Mouse (Mus musculus) lung, embryonic 15.5 days (tissue): Measurements from ENCODE around the gene Ccdc83. TPM values are rescaled to one million over a fixed set of nuclear protein-coding genes. Genes with fewer than 3 reads are reported as not detected.

Experiments used
- ATAC-seq: fragments of 200-750 bp; cut with Nextera tagmentation; 2 replicates; pipeline ENCODE4 v1.8.0; 2017; ENCODE audit warnings: moderate number of reproducible peaks, borderline replicate concordance; ENCODE audit not compliant: low FRiP score, low TSS enrichment; ENCODE audit errors: extremely low read depth
- H3K27ac ChIP-seq: fragments of 300-500 bp; sonication (generic); 2 replicates; pipeline ENCODE4 v1.5.1; 2015; ENCODE audit warnings: moderate library complexity, mild to moderate bottlenecking, inconsistent platforms
- H3K27me3 ChIP-seq: fragments of 300-500 bp; sonication (generic); 2 replicates; pipeline ENCODE4 v1.6.1; 2015; ENCODE audit warnings: inconsistent platforms
- H3K36me3 ChIP-seq: fragments of 300-500 bp; sonication (generic); 2 replicates; pipeline ENCODE4 v1.6.1; 2015; ENCODE audit warnings: inconsistent platforms
- H3K4me1 ChIP-seq: fragments of 300-500 bp; sonication (generic); 2 replicates; pipeline ENCODE4 v1.6.1; 2015; ENCODE audit warnings: inconsistent platforms
- H3K4me2 ChIP-seq: fragments of 300-500 bp; sonication (generic); 2 replicates; pipeline ENCODE4 v1.6.1; 2015; ENCODE audit warnings: inconsistent platforms, mild to moderate bottlenecking, moderate library complexity
- H3K4me3 ChIP-seq: fragments of 300-500 bp; sonication (generic); 2 replicates; pipeline ENCODE4 v1.5.1; 2015; ENCODE audit warnings: mild to moderate bottlenecking, inconsistent platforms
- H3K9ac ChIP-seq: fragments of 300-500 bp; sonication (generic); 2 replicates; pipeline ENCODE4 v1.6.1; 2015; ENCODE audit warnings: inconsistent platforms
- H3K9me3 ChIP-seq: fragments of 300-500 bp; sonication (generic); 2 replicates; pipeline ENCODE4 v1.6.1; 2016; ENCODE audit warnings: inconsistent platforms
- WGBS: fragments of 180-500 bp; shearing (Covaris S2); methylation state at CpG from one replicate; pipeline ENCODE4 v1.1.7; 2015; 5-methylcytosine and 5-hydroxymethylcytosine counted together
- polyA plus RNA-seq: library from polyadenylated mRNA; unstranded; fragments of >200 nt; fragmentation: Nextera tagmentation; extraction: Ambion mirVana; gene quantifications from 2 replicates; pipeline ENCODE4 v1.2.1, GENCODE M21; 2015

Ccdc83 gene
- polyA plus RNA-seq, 1 experiment from 2014 or later = not detected

DNA sequence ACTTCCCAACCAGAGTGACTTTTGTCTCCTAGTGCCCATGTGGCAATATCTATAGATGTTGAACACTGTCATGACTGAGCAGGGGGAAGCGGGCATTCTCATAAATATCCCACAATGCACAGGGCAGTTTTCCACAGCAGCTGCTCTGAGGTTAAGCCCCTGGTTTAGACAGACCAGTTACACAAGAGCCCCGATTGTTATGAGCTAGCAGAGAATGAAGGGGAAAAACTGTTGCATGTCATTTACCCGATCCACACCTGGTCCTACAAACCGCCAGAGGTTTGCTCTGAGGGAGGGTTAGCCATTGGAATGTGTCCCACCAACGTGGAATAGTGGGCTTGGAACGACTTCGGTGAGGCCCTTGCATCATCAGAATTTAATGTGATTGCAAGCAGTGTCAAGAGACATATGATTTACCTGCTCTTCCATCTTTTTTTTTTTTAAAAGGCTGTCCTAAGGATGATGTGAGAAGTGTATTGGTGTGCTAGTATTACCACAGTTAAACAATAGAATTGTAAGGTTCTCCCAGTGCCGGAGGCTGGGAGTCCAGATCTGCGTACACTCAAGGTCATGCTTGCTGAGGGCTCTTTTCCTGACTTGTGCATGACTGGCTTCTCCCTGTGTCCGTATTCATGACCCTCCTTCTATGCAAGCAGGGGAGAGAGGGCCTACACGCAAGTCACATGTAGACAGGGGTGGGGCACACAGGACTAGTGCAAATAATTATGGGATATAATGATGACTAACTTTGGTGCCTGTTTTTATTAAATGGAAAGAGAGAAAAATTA lies 16.4 kb upstream of the Ccdc83 start:
- Histone ChIP-seq H3K4me3 (no peak overlapping the region), H3K9me3 (no peaks in the 10 kb centered on the region), H3K4me1 (peaks cover 8% of the 10 kb centered on the region), H3K9ac (no peak overlapping the region), H3K4me2 (no peak overlapping the region), H3K27ac (no peak overlapping the region), H3K36me3 (no peaks in the 10 kb centered on the region), H3K27me3 (no peaks in the 10 kb centered on the region)
- no peak for ATAC-seq
- 66% methylated on average over 11 of the region's 11 CpGs for WGBS

DNA sequence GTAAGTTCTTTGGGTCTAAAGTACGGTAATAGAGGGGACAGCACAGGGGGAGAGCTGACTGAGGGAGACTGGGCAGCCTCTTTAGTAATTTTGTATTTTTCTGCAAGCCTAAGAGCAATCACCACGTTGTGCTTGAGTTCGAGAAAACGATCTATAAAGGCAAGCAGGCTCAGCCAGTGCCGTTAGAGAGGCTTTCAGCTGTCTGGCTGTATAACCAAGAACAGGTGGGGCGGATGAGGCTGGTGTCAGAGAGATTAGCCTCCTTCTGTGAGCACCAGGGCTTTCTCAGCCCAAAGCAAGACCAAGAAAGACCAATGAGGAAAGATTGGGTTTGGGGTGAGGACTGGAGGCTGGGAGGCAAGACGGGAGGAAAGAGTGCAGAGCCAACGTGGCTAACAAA lies 15.3 kb upstream of the Ccdc83 start:
- no peak overlapping the region for H3K4me2 ChIP-seq
- no peaks in the 10 kb centered on the region for H3K36me3 ChIP-seq
- H3K9me3 ChIP-seq = no peaks in the 10 kb centered on the region
- H3K27me3 ChIP-seq = no peaks in the 10 kb centered on the region
- H3K27ac ChIP-seq = no peak overlapping the region
- H3K9ac ChIP-seq = no peak overlapping the region
- H3K4me3 ChIP-seq = no peak overlapping the region
- 60% methylated on average over 8 of the region's 8 CpGs for whole genome bisulfite sequencing
- ATAC-seq = no peak
- peaks cover 9% of the 10 kb centered on the region for H3K4me1 ChIP-seq

DNA sequence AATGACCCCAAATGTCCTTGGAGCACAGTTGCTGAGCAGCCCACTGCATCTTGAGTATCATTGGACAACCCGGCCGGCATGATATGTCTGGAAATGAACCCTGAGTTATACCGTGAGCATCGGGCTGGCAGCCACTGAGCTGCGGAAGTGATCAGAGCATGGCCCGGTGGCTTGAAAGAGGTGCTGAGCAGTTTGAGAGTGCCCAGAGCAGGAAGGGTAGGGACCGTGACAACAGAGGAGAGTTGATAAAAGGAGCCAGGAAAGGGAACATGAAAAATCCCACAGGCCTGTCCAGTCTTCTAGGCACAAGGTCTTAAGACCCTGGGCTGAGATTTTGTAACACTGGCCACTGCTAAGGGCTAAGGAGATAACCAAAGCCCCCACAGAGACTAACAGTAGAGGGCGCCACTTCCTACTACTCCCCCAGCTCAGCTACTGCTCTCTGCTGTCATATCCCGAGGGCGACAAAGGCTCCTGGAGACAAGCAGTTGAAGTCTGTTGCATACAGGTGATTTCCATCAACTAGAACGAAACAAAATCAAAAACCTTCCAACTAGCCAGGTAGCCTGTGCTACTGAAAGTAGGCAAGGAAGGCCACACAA lies 14.8 kb upstream of the Ccdc83 start:
- no peak overlapping the region for H3K4me2 ChIP-seq
- H3K4me1 ChIP-seq = peaks cover 9% of the 10 kb centered on the region
- no peaks in the 10 kb centered on the region for H3K27me3 ChIP-seq
- no peak overlapping the region for H3K4me3 ChIP-seq
- H3K36me3 ChIP-seq = no peaks in the 10 kb centered on the region
- H3K9ac ChIP-seq = no peak overlapping the region
- no peak overlapping the region for H3K27ac ChIP-seq
- no peak for ATAC-seq
- no peaks in the 10 kb centered on the region for H3K9me3 ChIP-seq
- 67% methylated on average over 11 of the region's 11 CpGs for WGBS

DNA sequence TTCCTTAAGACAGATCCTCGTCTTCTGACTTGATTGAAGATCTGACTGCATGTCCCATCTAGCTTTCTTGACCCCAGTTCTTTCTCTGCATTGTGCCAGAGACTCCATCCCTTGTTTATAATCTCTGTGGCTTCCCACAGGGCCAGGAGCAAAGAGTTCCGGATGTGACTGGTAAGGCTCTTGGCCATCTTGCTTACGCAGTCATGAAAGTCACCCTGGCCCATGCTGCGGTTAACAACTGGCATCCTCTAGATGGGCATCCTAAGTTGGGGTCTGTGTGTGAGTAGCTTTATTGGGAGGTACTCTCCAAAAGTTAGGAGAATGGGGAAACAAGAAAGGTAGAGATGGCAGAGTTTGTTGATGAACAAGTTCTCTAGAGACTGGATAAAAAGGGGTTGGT lies 13.6 kb upstream of the Ccdc83 start:
- H3K9ac ChIP-seq = no peak overlapping the region
- no peak for ATAC-seq
- WGBS = 83% methylated on average over 4 of the region's 4 CpGs
- no peaks in the 10 kb centered on the region for H3K27me3 ChIP-seq
- no peak overlapping the region for H3K27ac ChIP-seq
- peaks cover 4% of the 10 kb centered on the region; the same call in 1 of the 2 replicates for H3K4me1 ChIP-seq
- no peaks in the 10 kb centered on the region for H3K9me3 ChIP-seq
- no peak overlapping the region for H3K4me3 ChIP-seq
- no peak overlapping the region for H3K4me2 ChIP-seq
- H3K36me3 ChIP-seq = no peaks in the 10 kb centered on the region

DNA sequence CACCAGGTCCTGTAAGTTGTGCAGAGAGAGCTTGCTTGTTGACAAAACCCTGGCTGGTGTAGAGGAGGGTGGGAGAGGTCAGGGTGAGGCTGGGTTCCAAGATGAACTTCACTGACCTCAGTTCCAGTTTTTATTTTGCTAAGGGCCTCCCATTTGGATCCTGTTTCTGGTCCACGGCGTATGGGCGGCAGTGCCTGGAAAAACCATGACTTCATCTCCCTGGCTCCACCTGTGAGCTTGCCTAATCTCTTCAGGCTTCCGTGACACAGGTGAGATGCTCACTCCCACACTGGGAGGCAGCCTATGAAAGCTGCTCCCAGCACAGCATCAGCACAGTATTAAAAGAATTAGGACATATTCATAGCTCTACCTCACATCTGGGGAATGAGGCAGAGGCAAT lies 12.2 kb upstream of the Ccdc83 start:
- no peak overlapping the region for H3K27ac ChIP-seq

DNA sequence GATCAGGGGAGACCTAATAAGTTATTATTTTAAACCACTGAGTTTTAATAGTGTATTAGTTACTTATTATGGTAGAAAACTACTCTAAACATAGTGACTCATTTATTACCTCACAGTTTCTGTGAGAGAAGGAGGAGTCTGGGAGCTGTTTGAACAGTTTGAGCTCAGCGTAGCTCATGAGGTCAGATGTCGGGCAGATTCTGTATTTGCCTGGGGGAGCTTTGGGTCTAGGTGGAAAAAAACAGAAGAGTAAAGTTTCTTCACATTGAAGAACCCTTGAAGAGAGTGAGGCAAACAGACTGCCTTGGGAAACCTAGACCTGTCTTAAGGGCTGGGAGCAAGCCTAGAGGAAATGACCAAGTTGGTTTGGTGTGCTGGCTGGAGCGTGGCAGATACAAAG lies 11.7 kb upstream of the Ccdc83 start:
- Histone ChIP-seq H3K36me3 (no peaks in the 10 kb centered on the region), H3K27ac (no peak overlapping the region), H3K4me2 (no peak overlapping the region), H3K4me3 (no peak overlapping the region), H3K27me3 (no peaks in the 10 kb centered on the region), H3K9me3 (no peaks in the 10 kb centered on the region), H3K9ac (no peak overlapping the region), H3K4me1 (peaks cover 4% of the 10 kb centered on the region; the same call in 1 of the 2 replicates)
- 39% methylated on average over 3 of the region's 3 CpGs for WGBS
- peak; percentile 40; the same call in 1 of the 2 replicates for ATAC-seq

More for the DNA sequence above, 12.2 kb upstream of the Ccdc83 start:
- H3K4me1 ChIP-seq = peaks cover 4% of the 10 kb centered on the region; the same call in 1 of the 2 replicates
- no peak overlapping the region for H3K4me3 ChIP-seq
- H3K9ac ChIP-seq = no peak overlapping the region
- no peaks in the 10 kb centered on the region for H3K36me3 ChIP-seq
- no peaks in the 10 kb centered on the region for H3K9me3 ChIP-seq
- WGBS = 56% methylated on average over 4 of the region's 4 CpGs
- H3K4me2 ChIP-seq = no peak overlapping the region
- no peaks in the 10 kb centered on the region for H3K27me3 ChIP-seq
- no peak for ATAC-seq

DNA sequence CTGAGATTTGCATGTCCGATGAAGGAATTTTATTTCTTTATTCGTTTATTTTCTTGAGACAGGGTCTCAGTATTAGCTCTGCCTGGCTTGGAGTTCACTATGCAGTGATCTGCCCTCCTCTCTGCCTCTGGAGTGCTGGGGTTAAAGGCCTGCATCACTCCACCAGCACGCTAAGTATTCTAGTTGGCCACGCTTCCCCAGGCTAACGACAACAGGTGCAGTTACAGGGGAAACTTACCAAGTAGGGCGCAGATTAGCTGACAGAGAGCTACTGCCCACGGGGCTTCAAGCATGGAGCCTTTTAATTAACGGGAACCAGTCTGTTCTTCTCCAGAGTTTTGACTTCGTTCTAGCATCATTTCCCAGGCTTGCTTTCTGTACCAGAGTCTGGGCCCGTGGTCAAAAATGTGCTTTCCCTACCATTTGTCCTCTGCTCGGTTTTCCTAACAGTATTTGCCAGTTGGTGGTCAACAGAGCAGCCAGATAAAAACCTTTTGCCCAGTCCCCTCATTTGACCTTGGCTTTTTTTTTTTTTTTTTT lies 9.1 kb upstream of the Ccdc83 start:
- no peak for ATAC-seq
- Histone ChIP-seq H3K9ac (no peak overlapping the region), H3K4me3 (no peak overlapping the region), H3K9me3 (no peaks in the 10 kb centered on the region), H3K27ac (no peak overlapping the region), H3K4me1 (peaks cover 4% of the 10 kb centered on the region; the same call in 1 of the 2 replicates), H3K27me3 (no peaks in the 10 kb centered on the region), H3K4me2 (no peak overlapping the region), H3K36me3 (no peaks in the 10 kb centered on the region)
- 55% methylated on average over 11 of the region's 11 CpGs for WGBS

DNA sequence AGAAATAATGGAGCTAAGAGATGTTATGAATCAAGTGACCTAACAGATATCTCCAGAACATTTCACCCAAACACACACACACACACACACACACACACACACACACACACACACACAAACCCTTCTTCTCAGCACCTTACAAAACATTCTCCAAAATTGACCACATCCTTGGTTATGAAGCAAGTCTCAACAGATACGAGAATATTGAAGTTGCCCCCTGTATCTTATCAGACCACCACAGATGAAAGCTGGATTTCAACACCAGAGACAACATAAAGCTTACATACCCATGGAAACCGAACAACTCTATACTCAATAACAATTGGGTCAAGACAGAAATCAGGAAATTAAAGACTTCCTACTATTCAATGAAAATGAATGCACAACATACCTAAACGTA lies 4.6 kb upstream of the Ccdc83 start:
- Histone ChIP-seq H3K4me2 (no peak overlapping the region), H3K27ac (no peak overlapping the region), H3K27me3 (no peaks in the 10 kb centered on the region), H3K36me3 (no peaks in the 10 kb centered on the region), H3K4me3 (no peak overlapping the region), H3K9ac (no peak overlapping the region), H3K9me3 (no peaks in the 10 kb centered on the region), H3K4me1 (peaks cover 3% of the 10 kb centered on the region)
- no peak for ATAC-seq
- 67% methylated on average over 3 of the region's 3 CpGs for WGBS

DNA sequence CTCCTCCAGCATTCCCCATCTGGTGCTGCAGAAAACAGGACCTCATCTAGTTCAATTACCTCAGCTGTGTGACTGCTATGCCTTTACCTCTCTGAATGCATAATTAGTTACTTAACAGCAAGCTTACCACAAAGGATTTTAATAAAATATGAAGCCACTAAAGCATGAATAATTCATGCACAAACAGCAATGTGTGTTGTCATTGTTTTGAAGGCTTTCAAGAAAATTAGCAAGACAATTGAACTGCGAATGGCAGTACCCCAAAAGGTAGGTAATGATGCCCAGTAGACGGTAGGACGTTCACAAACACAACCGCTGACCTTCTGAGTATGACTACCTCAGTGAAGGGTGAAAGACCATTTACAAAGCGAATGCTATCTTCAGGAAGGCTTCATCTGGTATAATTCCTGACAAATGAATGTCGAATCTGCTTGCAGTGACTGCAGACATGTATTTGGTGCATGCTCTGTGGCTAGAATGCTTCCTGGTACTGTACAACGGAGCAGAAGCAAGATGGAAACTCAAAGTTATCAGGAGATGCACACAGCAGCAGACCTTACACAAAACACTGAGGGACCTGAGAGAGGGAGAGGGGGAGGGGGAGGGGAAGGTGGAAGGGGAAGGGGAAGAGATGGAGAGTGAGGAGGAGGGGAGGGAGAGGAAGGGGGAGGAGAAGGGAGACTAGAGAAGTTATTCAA lies 3.5 kb downstream of the Ccdc83 start:
- Histone ChIP-seq H3K9ac (no peak overlapping the region), H3K4me2 (no peak overlapping the region), H3K9me3 (no peaks in the 10 kb centered on the region), H3K4me3 (no peak overlapping the region), H3K27me3 (no peaks in the 10 kb centered on the region), H3K36me3 (no peaks in the 10 kb centered on the region), H3K27ac (no peak overlapping the region), H3K4me1 (peaks cover 4% of the 10 kb centered on the region)
- ATAC-seq = no peak
- WGBS = 38% methylated on average over 7 of the region's 7 CpGs

DNA sequence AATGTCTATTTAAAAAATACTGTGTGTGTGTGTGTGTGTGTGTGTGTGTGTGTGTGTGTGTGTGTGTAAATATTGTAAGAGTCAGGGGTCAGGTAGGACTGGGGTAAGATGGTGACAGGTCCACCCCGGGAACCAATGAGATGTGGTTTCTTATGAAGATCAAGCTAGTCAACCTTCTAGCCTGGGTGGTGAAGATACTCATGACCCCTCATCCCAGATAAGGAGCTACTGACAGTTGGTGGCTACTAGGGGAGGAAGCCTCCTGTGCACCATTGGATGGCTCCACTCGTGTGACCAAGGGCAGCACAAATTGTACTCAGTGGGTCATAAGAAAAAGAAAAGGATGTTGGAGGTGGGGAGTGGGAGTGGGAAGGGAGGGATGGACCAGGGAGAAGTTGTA lies 5.7 kb downstream of the Ccdc83 start:
- Histone ChIP-seq H3K4me3 (no peak overlapping the region), H3K4me2 (no peak overlapping the region), H3K9me3 (no peaks in the 10 kb centered on the region), H3K27me3 (no peaks in the 10 kb centered on the region), H3K4me1 (no peaks in the 10 kb centered on the region), H3K27ac (no peak overlapping the region), H3K9ac (no peak overlapping the region), H3K36me3 (no peaks in the 10 kb centered on the region)
- 69% methylated on average over 2 of the region's 2 CpGs for WGBS
- ATAC-seq = no peak

DNA sequence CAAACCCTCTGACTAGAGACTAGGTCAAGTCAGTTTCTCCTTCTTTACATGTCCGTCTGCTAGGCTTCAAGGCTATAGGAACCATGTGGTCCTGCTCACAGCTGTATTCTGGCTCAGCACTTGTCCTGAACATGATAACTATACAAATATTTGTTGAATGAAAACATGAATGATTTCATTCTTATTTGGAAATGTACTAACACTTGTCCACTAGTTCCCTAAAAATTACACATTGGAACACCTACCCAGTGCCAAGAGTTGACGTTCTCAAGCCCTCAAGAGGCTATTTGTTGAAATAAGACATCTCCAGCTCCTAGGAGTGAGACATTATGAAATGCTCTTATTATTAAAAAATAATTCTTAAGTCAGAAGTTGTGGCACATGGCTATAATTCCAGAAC lies 6.9 kb downstream of the Ccdc83 start:
- Histone ChIP-seq H3K9me3 (no peaks in the 10 kb centered on the region), H3K4me3 (no peak overlapping the region), H3K4me2 (no peak overlapping the region), H3K27me3 (no peaks in the 10 kb centered on the region), H3K4me1 (no peaks in the 10 kb centered on the region), H3K9ac (no peak overlapping the region), H3K36me3 (no peaks in the 10 kb centered on the region), H3K27ac (no peak overlapping the region)
- WGBS = 50% methylated on average over 2 of the region's 2 CpGs
- ATAC-seq = no peak

DNA sequence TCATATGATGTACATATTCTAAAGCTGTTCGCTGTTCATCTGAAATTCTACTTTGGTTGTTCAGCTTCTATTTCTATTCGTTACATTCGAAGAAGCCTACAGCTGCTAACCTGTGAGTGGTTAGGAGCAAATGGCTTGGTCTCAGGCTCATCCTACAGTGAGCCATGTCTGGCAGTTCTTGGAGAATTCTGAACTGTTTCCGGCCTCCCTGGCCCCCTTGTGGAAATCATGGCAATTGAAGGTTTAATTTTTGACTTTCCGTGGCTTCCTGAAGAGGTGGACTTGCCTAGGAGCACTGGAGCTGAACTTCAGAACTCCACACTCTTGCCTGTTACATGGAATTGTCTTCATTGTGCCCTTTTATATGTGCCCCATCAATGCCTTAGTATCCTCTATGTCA lies 12.6 kb downstream of the Ccdc83 start:
- no peaks in the 10 kb centered on the region for H3K36me3 ChIP-seq
- no peaks in the 10 kb centered on the region for H3K27me3 ChIP-seq
- no peak overlapping the region for H3K4me3 ChIP-seq
- no peak overlapping the region for H3K9ac ChIP-seq
- ATAC-seq = no peak
- WGBS = 65% methylated on average over 5 of the region's 5 CpGs
- H3K4me2 ChIP-seq = no peak overlapping the region
- no peaks in the 10 kb centered on the region for H3K4me1 ChIP-seq
- no peak overlapping the region for H3K27ac ChIP-seq
- H3K9me3 ChIP-seq = no peaks in the 10 kb centered on the region
